Mouse (Mus musculus): ENCODE results near the gene Col4a2. TPM values are rescaled to one million over a fixed set of nuclear protein-coding genes. Genes with fewer than 3 reads are reported as not detected.

Col4a2 gene
- total RNA-seq (2021), result 10 to 100 TPM; 86.4 to 93.6 TPM
- long read RNA-seq, full-length matches to known transcripts, result 9 of 213 reads
- long read RNA-seq, partial matches to known transcripts, result 204 of 213 reads
- long read RNA-seq, other reads (novel, unspliced or antisense), result 0 of 213 reads

GRCm38 (mm10) chr8:11312349-11313175 lies at the start of gene Col4a2, which contains the start of gene Col4a1:
TSS of gene Col4a2 (plus strand) at chr8:11312805.
TSS of gene Col4a1 (minus strand) at chr8:11312826.
- peak; percentile 69 to 79 for DNase-seq (ENCODE audit: low spot score in 2 of 2)

GRCm38 (mm10) chr8:11263848-11264247 lies 48.8 kb upstream of the Col4a2 start:
- DNase-seq (ENCODE audit: low spot score in 2 of 2), result no peak

- DNase-seq (ENCODE audit: low spot score in 2 of 2), result no peak
Observed at GRCm38 (mm10) chr8:11265971-11266370, 46.6 kb upstream of the Col4a2 start.

- DNase-seq (ENCODE audit: low spot score in 2 of 2), result no peak
Observed at GRCm38 (mm10) chr8:11266471-11266870, 46.1 kb upstream of the Col4a2 start.

GRCm38 (mm10) chr8:11268753-11269152 lies 43.9 kb upstream of the Col4a2 start:
- DNase-seq (ENCODE audit: low spot score in 2 of 2), result no peak

- DNase-seq (ENCODE audit: low spot score in 2 of 2), result no peak
Observed at GRCm38 (mm10) chr8:11270826-11271225, 41.8 kb upstream of the Col4a2 start.

- no peak for DNase-seq (ENCODE audit: low spot score in 2 of 2)
Observed at GRCm38 (mm10) chr8:11272205-11272604, 40.4 kb upstream of the Col4a2 start.

GRCm38 (mm10) chr8:11273506-11274158 lies 39.0 kb upstream of the Col4a2 start:
- DNase-seq (ENCODE audit: low spot score in 2 of 2), result peak; percentile 55 to 66

GRCm38 (mm10) chr8:11274415-11274814 lies 38.2 kb upstream of the Col4a2 start:
- DNase-seq (ENCODE audit: low spot score in 2 of 2), result no peak

GRCm38 (mm10) chr8:11276286-11276685 lies 36.3 kb upstream of the Col4a2 start:
- DNase-seq (ENCODE audit: low spot score in 2 of 2), result no peak

GRCm38 (mm10) chr8:11277602-11278051 lies 35.0 kb upstream of the Col4a2 start:
- DNase-seq (ENCODE audit: low spot score in 2 of 2), result no peak

GRCm38 (mm10) chr8:11278101-11278611 lies 34.4 kb upstream of the Col4a2 start:
- DNase-seq (ENCODE audit: low spot score in 2 of 2), result peak; percentile 41 to 50

- DNase-seq (ENCODE audit: low spot score in 2 of 2), result no peak
Observed at GRCm38 (mm10) chr8:11279296-11279826, 33.2 kb upstream of the Col4a2 start.

GRCm38 (mm10) chr8:11280721-11281268 lies 31.8 kb upstream of the Col4a2 start:
- DNase-seq (ENCODE audit: low spot score in 2 of 2), result no peak

GRCm38 (mm10) chr8:11282139-11282538 lies 30.5 kb upstream of the Col4a2 start:
- DNase-seq (ENCODE audit: low spot score in 2 of 2), result no peak

- no peak for DNase-seq (ENCODE audit: low spot score in 2 of 2)
Observed at GRCm38 (mm10) chr8:11282696-11283095, 29.9 kb upstream of the Col4a2 start.

GRCm38 (mm10) chr8:11283217-11283616 lies 29.4 kb upstream of the Col4a2 start:
- no peak for DNase-seq (ENCODE audit: low spot score in 2 of 2)

GRCm38 (mm10) chr8:11285437-11285836 lies 27.2 kb upstream of the Col4a2 start:
- DNase-seq (ENCODE audit: low spot score in 2 of 2), result no peak

GRCm38 (mm10) chr8:11287139-11287538 lies 25.5 kb upstream of the Col4a2 start:
- no peak for DNase-seq (ENCODE audit: low spot score in 2 of 2)

- DNase-seq (ENCODE audit: low spot score in 2 of 2), result no peak
Observed at GRCm38 (mm10) chr8:11288286-11288685, 24.3 kb upstream of the Col4a2 start.

GRCm38 (mm10) chr8:11290533-11290932 lies 22.1 kb upstream of the Col4a2 start:
- no peak for DNase-seq (ENCODE audit: low spot score in 2 of 2)

All from layer of hippocampus, postnatal 10 days (tissue).